Mouse (Mus musculus): ENCODE measurements around the gene Drc1.

The Drc1 gene

DNA sequence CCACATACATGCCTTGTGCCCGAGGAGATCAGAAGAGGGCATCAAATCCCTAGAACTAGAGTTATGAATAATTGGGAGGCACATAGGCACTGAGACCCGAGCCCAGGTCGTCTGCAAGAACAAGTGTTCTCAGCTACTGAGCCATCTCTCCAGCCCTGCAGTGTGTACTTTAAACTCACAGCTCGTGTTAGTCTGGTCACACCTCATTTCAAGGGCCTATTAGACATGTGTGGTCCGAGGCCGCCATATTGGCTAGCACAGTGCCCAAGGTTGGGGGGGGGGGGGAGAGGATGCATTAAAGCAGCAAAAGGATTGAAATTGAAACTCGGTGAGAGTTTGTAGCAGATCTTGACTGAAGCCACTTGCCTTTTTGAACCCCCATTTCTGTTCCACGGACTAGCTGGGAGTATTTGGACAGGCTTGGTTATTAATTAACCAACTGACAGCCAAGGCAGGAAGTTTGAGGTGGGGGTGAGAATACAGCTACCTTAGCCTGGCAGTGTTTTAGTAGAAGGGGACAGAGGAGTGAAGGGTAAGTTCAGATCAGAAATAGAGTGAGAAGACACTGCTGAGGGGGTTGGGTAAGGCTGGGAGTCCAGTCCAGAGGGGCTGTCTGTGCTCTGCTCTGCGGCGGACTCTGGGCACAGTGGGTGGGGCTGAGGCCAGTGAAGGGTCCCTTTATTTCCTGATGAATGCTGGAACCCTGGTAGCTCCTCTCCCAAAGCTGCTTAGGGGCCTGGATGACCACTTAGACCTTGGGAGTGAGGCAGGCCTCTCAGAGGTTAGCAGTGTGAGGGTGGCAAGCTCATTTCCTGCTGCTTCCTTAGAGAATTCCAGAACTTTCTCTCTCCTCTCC is 5.0 kb downstream of the Drc1 start:
- intact Hi-C loops (cut with DNase I) = no loop called here

DNA sequence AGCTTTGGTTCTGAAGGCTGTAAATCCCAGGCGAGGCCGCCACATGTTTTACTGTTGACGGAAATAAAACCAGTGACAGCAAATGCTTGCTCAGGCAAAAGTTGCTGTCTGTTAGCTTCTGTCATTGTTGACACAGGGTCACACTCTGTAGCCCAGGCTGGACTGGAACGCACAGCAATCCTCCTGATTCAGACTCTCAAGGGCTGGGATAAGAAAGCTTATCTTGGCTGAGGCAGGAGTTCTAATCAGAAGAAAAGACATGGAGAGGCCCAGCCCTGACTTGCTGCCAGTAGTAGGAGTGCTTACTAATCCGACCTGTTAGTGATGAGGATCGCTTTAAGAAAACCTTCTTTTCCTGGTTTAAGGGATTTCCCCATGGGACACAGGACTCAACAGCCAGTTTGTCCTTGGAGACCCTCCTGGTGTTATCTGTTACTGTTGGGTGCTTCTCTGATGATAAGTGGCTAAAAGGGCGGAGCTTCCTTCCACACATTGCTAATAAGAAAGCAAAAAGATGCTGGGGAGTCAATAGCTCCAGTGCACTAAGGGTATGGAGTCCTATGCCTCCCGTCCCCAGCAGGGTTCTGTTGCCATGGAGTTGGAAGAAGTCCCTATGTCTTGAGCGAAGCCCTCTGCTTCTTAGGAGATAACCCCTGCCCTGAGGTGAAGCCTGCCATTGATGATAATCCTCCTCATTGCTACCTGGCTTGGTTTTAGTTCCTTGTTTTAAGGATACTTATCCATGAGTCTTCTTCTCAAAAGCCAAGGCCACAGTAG is 6.1 kb downstream of the Drc1 start:
- intact Hi-C loops (cut with DNase I) = no loop called here

DNA sequence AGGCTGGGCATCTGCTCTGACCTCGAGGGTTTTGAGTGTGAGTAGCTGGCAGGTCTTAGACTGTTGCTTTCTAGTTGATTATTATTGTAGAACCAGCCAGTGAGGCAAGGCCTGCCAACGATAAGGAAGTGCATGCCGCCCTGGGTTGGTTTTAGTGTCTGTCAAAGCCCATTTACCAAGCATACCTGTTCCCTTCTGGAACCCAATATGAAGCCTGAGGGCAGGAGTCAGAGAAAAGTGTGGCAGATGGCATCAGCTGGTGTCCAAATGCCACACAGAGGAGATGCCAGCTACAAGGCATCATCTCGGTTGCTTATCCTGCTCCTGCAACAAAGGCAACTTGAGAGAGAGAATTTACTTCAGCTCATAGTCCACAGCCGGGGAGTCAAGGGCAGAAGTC is 59.6 kb downstream of the Drc1 start:
- intact Hi-C loops (cut with DNase I) = no loop called here

DNA sequence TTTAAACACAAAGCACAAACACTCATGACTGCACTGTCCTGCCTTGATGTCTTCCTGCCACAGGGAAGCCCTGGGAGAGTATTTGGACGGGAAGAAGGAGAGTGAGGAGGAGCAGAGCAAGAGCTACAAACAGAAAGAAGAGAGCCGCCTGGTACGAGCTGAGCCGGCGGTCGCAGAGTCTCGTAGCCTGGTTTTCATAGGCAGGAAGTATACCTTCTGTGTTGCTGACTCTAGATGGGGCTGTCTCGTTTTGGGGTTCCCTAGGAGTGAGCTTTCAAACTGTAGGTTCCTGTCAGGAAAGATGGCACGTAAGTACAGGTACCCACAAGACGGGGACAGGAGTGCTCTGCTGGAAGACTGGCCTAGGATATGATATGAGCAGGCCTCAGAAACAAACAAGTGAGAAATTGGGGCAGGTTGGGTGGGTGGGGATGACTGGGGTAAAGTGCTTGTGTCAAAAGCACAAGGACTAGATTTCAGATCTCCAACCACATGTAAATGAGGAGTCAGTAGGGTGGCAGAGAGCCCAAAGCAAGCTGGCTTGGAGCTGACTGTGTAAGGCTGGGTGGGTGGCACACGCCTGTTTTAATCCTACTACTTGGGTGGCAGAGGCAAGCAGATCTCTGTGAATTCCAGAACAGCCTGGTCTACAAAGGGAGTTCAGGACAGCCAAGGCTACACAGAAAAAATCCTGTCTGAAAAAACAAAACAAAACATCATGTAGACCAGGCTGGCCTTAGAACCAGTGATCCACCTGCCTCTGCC is 60.6 kb downstream of the Drc1 start:
- intact Hi-C loops (cut with DNase I) = no loop called here

DNA sequence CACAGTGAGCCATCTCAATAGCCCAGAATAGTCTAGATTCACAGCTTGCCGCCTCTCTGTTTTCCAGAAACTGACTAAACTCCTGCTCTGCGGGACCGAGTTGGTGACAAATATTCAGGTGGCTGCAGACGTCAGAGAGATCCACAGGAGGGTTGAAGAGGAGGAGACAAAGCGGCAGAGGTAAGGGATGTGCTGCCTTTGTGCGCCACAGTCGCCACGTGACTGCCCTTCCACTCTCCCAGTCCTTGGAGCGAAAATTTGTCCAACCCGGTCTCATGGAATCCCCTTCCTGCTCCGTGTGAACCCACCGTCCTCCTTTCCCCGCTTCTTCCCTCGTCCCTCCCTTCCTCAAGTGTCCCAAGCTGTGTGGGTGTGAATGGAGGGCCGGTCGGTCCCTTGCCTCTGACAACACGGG is 61.4 kb downstream of the Drc1 start:
- intact Hi-C loops (cut with DNase I) = no loop called here

DNA sequence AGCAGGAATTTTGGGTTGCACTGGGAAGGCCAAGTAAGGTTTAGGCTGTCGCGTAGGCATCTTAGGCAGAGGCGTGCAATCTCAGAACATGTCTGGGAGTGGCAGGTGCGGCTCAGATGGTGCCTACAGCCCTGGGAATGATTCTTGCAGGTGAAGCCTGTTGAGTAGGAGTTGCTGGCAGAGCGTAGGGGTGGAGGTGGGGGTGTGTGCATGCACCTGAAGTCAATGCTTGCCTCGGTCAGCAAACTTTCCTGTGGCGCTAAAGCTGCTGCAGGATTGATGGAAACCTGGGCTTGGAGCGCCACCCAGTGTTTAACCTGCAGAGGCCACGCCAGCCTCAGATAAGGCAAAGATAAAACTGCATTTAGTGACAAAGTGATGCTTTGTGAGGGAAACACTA is 61.9 kb downstream of the Drc1 start:
- intact Hi-C loops (cut with DNase I) = no loop called here

DNA sequence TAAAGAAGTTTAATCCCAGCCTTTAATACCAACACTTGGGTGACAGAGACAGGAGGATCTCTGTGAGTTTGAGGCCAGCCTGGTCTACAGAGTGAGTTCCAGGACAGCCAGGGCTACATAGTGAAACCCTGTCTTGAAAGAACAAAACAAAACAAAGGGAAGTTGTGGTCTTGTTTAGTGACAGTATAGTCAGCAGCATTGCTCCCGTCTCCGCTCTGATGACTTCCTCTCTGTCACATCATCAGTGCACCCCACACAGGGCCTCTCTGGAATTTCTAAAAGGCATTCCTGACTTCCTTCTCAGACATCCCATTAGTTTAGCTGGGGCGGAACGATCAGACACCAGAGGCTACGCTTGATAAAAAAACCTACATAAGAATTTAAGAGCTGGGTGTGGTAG is 62.7 kb downstream of the Drc1 start:
- intact Hi-C loops (cut with DNase I) = no loop called here

DNA sequence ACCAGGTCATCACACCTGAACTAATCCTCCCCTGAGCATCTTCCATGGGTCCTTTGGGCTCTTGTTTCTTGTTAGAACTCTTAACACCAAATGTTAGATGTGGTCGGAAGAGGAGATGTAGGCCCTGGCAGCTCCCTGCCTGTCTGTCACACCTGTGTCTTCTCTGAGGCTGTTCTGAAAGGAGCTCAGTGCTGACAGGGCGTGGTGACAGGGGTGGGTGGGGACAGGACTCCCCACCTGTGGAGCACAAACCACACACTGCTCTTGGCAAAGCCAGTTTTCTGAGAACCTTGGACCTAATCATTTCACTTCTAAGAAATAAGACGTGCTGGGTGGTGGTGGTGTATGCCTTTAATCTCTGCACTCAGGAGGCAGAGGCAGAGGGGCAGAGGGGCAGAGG is 72.4 kb downstream of the Drc1 start:
- intact Hi-C loops (cut with DNase I) = no loop called here

DNA sequence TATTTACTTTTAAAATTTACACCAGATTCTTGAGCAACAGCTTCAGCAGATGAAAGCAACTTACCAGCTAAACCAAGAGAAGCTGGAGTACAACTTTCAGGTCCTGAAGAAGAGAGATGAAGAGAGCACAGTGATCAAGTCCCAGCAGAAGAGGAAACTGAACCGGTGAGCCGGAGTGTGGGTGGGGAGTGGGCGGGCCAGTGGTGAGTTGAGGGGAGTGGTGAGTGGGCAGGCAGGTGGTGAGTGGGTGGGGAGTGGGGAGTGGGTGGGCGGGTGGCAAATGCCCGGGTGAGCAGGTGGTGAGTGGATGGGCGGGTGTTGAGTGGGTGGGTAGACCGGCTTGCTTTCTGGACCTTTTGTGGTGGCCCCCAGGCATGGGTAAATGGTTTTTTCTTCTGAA is 73.9 kb downstream of the Drc1 start:
- intact Hi-C loops (cut with DNase I) = no loop called here

DNA sequence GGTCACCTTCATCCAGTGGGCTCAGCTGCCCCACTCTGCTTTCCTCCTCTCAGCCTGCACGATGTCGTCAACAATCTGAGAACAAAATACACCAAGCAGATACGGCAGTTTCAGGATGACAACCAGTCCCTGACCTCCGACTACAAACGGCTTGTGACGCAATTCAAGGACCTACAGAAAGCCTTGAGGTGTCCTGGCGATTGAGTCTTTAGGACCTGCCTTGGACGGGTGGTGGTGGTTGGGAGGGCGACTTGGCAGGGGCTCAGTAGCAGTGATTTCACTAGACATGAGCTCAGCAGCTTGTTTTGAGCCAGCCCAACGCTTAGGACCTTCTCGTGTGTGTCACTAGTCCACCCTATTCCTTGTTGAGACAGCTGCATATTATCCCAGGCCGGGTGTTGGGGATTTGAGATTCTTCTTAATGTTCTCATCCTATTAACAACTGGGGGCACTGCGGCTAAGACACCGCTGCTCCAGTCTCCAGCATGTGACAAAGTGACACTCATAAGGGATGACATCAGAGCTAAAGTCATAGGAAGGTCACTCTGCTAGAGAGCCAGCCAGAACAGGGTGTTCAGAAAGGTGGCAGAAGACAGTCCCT is 74.5 kb downstream of the Drc1 start:
- intact Hi-C loops (cut with DNase I) = no loop called here

DNA sequence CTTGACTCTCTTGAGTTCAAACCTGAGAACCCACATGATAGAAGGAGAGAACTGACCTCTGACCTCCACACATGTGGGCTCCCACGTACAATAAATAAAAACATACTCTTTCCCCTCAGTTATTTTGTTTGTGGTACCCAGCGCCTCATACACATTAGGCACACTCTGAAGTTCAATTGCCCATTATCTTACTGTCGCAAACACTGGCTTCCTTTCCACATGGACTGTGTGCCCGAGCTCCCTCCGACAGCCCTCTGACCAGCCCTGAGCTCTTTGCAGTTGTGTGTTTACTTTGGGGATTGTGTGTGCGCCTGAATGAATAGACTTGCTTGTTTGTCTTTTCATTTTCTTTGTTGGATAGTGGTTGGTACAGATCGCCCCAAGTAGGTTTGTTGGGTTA is 75.5 kb downstream of the Drc1 start:
- intact Hi-C loops (cut with DNase I) = no loop called here

DNA sequence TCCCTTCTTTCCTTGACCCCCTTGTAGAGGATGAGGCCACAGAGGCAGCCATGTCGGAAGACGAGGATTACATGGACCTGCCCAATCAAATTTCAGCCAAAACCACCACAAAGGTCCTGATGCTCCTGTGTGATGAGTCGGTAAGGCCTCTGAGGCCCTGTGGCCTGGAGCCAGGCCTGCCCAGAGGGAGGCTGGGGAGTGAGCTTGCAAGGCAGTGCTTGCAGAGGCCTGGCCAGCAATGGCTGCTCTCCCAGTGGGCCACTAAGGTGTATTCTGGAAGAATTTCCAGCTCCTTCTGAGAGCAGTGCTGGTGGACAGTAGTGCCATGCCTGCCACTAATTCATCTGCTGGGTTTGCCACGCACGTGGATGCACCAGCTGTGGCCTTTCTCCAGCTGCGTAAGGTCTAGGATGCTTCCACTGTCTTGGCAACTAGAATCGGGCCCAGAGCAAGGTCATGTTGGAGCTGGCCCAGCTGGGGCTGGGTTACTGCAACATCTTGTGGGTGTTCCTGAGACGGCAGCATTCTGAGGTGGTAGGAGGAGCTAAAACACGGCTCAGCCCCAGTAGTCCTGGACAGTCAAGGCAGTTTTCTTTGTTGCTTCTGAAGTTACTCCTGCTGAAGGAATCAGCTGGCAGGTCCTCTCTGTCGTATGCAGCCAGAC is 77.4 kb downstream of the Drc1 start:
- intact Hi-C loops (cut with DNase I) = no loop called here

DNA sequence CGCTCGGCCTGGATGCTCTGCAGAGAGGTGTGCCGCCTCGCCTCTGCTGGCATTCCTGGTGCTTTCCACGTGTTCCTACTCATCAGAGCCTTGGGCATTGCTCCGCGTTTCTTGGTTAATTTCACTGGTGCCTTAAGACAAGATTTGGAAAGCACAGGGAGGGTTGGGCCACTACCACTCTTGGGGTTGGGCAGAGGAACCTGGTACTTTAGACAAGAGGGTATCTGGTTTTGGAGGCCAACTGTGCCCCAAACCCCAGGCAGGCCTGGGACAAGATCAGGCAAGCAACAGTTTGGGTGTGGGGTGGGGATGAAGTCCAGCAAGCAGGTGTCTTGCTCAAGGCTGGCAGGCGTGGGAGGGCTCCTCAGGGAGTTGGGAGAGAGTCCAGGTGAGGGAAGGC is 86.2 kb downstream of the Drc1 start:
- intact Hi-C loops (cut with DNase I) = no loop called here

DNA sequence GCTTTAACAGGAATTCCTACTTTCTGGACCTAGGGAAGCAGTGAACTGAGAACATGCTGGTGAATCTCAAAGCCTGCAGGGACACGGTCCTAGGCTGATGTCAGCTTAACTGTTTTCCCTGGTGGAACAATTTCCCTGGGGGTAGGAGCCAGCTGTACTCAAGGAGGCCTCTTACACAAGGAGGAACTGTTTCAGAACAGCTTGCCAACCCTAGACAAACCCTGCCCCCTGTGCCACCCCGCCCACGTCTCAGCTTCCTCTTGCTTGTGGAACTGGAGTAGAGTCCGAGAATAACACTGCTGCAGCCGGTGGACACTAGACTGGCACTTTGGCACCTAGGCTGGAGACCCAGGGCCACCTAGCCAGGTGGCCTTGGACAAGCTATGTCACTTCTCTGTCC is 88.2 kb downstream of the Drc1 start:
- intact Hi-C loops (cut with DNase I) = no loop called here

DNA sequence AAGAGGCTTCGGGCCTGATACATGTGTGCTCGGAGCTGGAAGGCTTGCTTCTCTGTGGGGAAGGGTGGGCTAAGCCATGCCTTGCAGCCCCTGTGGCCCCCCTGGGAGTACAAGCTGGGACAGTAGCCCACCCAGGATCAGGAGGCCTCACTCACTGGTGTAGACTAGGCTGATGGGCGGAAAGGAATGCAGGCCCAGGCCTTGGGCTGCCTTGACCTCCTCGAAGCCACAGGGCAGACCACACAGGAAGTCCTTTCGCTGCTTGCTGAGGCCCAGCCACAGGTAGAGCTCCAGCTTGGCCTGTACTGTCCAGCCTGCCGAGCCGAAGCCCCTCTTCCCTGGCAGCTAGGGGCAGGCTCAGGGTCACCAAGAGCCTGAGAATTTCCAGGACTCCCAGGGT is 101.7 kb downstream of the Drc1 start:
- intact Hi-C loops (cut with DNase I) = no loop called here

DNA sequence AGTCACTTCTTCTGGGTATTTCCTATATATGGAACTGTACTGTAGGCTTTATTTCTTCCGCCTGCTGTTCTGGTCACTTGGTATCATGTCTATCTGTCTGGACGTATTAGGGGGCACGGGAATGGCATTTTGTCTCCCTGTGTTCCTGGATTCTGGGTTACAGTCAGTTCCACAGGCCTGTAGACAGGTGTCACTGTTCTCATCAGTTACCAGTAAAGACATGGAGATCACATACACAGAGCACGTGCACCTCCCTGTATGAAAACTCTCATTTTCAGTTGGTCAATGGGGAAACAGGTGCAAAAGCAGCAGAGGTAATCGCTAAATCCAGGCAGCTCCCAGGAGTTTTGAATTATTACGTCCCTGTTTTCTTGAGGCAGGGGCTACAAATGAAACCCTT is 106.5 kb downstream of the Drc1 start:
- intact Hi-C loops (cut with DNase I) = no loop called here

DNA sequence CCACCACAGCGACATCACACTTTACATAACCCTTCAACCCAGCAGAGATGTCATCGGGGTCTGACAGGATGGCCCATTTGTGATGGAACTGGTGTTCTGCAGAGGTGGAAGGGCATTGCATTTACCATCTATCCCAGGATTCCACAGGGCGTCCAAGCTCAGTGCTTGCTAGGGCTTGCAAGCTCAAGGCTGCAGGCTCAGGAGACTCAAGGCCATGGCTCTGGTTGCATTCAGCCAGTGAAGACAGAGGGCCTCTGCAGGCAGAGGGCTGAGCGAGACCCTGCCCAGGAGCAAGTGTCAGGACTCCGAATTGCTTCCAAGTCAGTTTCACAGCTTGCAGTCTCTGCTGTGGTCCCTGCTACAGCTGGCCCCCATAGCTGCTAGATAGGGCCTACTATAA is 108.6 kb downstream of the Drc1 start:
- intact Hi-C loops (cut with DNase I) = loop anchor here (10.0 kb wide), 1 partner anchor 245 kb away; no protein-coding TSS in a partner anchor

DNA sequence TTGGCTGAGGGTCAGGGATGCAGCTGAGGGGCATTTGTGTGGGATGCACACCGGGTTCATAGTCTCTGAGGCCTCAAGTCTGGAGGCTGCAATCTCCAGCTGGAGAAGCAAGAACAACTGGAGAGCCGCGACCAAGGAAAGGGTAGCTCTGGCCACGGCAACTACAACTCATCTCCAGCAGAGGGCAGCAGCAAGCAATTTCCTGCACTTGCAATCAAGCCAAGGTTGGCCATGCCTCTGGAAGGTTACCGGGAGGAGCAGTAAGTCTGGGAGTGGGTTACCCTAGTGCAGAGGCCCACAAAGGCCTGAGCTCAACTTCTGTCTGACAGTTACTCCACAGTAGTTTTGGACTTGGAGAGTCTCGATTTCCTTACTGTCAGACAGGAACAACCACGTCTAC is 110.3 kb downstream of the Drc1 start:
- intact Hi-C loops (cut with DNase I) = loop anchor here (10.0 kb wide), 1 partner anchor 243 kb away; no protein-coding TSS in a partner anchor

DNA sequence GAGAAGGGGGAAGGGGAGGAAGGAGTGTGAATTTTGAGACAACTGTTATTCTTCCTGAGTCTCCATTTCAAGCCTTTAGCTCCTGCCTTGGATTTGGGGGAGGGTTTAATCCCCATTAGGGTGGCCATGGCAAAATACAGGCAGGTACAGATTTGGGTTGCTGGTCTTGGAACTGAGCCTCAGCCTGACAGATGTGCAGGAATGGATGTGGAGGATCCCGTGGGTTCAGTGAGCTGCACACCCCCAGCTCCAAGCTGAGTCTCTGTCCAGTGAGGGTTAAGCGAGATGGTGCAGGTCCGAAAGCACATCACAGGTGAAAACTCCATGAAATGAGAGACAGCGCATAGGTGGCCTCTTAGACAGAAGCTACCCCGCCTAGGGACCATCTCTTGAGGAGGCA is 119.3 kb downstream of the Drc1 start:
- intact Hi-C loops (cut with DNase I) = no loop called here

DNA sequence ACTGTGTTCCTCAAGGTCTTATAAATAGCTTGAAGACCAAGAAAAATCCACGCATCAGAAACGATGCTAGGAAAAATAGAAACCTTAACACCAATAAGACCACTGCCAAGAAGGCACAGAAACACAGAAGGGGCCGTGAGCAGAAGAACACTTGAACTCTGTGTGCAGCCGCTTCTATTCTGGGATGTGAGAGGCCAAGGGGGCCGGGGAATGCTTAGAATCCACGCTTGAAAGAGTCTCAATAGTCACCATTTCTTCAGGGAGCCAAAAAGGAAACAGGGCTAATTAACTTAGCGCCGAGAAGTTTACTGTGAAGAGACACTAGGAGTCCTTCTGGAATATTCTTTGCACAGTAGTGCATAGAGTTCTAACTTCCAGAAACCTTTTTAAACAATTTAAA is 120.0 kb downstream of the Drc1 start:
- intact Hi-C loops (cut with DNase I) = no loop called here

DNA sequence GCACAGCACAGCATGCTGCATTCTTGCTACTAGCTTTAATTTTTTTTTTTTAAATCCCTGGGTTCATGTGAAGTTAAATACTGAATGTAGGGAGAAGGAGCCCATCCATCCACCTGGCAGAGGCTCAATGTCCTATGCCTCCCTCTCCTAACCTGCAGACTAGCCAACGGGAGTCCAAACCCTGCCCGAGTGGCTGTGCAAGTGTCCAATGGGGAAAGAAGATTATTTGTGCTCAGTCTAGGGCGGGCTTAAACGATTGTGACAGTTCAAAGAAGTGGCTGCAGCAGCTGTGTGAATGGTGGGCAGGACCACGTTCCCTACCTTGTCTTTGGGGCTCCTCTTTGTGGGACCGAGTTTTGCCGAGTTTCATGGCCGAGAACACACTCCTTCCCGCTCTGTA is 125.7 kb downstream of the Drc1 start:
- intact Hi-C loops (cut with DNase I) = no loop called here

All from adrenal gland (tissue).